Mouse (Mus musculus) C2C12 (cell line): ENCODE results near the gene Grik3.

Source experiments
- CTCF ChIP-seq: IDR thresholded peaks from one replicate; pipeline ENCODE4 v1.5.1; 2011; ENCODE audit not compliant: control insufficient read depth, insufficient read depth, insufficient read length
- MAX ChIP-seq: IDR thresholded peaks from one replicate; pipeline ENCODE4 v1.6.1; 2011; ENCODE audit warnings: mild to moderate bottlenecking, control low read depth

- TF ChIP-seq CTCF, result no peak
- no peak for TF ChIP-seq MAX
Measured at GRCm38 (mm10) chr4:125609320-125610306, 119.1 kb downstream of the Grik3 start.
